Mouse (Mus musculus): ENCODE results near the gene St6gal1.

GRCm38 (mm10) chr16:23250556-23251444 lies 26.3 kb downstream of the St6gal1 start:
- TF ChIP-seq CTCF (IDR thresholded peaks at IDR 0.05; ENCODE audit: extremely low read depth, insufficient read depth, low read length) (no peak), POLR2A (IDR thresholded peaks at IDR 0.05; ENCODE audit: extremely low read depth, insufficient read depth, low read length) (no peak)
